Mouse (Mus musculus): ENCODE data around the gene Dohh. TPM values are rescaled to one million over a fixed set of nuclear protein-coding genes. Genes with fewer than 3 reads are reported as not detected.

The Dohh gene
- total and polyA plus RNA-seq, 3 experiments: 39.6 to 125 (median 54.3) TPM

DNA sequence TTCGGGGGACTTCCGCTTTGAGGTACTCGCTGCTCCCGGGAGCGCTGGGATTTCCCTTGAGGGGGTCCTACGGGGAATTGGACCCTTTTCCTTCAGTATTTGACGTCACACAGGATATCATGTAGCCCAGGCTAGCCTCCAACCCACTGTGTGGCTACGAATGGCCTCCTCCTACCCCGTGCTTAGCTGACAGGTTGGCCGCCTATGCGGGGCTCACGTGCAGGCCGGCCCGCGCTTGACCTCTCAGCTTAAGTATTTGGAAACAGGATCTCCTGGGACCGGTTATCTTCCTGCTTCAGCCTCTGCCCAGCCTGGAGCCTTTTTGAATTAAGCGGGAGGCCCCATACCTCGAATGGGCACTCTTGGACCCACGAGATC is 366 bp downstream of the Dohh start:
- no peak for DNase-seq

DNA sequence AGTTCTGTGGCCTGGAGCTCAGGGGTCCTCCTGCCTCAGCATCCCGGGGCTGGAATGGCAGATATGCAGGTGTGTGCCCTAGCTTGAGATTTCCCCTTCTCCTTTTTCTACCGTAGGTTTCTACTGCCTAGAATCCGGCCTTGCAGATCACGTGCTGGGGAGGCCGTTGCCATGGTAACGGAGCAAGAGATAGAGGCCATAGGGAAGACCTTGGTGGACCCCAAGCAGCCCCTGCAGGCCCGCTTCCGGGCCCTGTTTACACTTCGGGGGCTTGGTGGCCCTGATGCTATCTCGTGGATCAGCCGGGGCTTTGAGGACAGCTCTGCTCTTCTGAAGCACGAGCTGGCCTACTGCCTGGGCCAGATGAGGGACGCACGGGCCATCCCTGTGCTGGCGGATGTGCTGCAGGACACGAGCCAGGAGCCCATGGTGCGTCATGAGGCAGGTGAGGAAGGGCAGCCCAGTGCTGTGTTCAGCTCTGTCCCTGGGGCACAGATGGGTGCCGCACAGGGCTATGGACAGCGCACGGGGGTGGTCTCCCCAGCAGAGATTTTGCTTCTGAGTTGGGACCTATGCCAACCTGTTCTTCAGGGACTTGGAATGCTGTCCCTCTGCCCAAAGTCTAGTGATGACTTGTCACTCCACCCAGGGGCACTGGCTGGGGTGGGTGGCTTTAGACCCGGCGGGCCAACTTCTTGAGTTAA is 1.5 kb downstream of the Dohh start:
- DNase-seq: no peak

- no peak for DNase-seq
Measured at GRCm38 (mm10) chr10:81387716-81388115, 3.5 kb downstream of the Dohh start.

DNA sequence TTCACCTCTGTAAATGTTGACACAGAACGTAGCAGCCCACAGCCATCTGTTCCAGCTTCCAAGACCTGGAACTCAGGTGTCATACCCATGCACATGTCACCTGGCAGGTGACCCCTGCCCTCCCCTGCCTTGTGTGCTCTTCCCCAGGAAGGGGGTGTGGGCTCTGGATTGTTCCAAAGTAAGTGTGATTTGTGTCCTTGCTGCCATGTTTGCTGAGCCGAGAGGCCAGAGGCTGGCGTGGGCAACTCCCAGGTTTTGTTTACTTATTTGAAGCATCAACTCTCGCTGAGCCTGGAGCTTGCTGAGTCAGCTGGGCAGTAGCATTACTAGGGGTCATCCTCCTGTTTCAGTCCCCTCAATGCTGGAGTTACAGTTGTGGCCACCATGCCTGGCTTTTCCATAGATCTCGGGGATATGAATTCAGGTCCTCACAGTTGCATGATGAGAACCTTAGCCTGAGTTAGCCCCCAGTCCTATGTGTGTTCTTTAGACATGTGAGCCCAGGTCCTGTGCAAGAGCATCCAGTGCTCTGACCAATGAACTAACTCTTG is 4.4 kb downstream of the Dohh start, which contains the start of gene Gm48552:
Gm48552 (plus strand) TSS at position 501 of the 551 bp plus-strand sequence.
- no peak for DNase-seq

DNA sequence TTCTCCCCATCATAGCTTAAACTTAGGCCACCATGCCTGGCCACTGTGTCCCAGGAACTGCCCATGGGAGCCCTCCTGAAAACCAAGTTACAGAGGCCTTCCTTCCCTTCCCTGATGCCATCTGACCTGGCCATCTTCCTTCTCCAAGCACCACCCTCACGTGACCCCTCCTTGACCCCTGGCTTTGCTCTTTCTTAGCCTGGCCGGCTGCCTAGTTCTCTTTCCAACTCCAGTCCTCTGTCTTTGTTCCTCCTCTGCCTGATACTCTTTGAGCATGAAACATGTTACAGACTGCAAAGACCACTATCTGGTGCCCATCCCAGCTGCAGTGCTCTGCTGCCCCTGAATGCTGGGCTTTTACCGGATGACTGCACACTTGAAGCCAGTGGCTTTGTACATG is 5.1 kb downstream of the Dohh start:
- peak; percentile 73 for DNase-seq

- DNase-seq: peak; percentile 78
Measured at GRCm38 (mm10) chr10:81389801-81390677, 5.8 kb downstream of the Dohh start.

GRCm38 (mm10) chr10:81390678-81390965 is 6.4 kb downstream of the Dohh start:
- no peak for DNase-seq

- no peak for DNase-seq
Measured at GRCm38 (mm10) chr10:81392270-81392669, 8.0 kb downstream of the Dohh start.

DNA sequence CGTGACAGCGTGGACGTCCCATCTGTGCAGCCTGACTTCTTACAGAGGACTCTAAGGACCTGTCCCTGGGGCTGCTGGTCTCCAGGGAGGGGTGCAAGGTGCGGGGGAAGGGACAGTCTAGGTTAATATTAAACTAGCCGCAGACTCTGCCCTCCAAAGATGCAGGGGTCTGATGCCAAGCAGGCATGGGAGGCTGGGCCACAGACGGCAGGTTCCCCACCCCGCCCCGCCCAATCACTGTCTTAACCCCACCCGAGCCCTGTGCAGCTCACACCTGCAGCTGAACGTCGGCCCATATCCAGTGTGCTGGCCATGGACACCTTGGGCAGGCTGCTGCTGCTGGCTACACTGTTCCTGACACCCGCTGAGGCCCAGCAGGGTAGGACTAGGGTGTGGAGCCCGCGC is 8.6 kb downstream of the Dohh start, which contains the start of gene Smim24:
Smim24 (plus strand) TSS at position 271 of the 405 bp plus-strand sequence.
- no peak for DNase-seq

GRCm38 (mm10) chr10:81393456-81394063 is 9.3 kb downstream of the Dohh start:
- DNase-seq: peak; percentile 44

- DNase-seq: peak; percentile 56
Measured at GRCm38 (mm10) chr10:81395127-81395526, 10.9 kb downstream of the Dohh start.

DNA sequence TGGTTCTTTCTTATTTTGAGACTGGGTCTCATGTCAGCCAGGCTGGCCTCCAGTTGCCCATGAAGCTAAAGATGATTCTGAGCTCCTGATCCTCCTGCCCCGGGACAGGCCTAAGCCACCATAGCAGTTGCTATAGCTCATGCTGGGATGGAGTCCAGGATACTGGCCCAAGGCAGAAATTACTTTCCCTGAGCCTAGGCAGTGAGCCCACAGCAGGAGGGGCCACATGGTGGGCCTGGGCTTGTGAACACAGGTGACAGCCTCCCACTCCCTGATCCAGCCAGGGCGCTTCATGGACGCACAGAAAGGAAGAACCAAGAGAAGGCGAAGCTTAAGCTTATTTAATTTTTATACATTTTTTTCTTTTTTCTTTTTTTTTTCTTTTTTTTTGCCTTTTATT is 11.6 kb downstream of the Dohh start:
- DNase-seq: no peak

GRCm38 (mm10) chr10:81396749-81397148 is 12.5 kb downstream of the Dohh start:
- no peak for DNase-seq

- no peak for DNase-seq
Measured at GRCm38 (mm10) chr10:81399296-81399695, 15.1 kb downstream of the Dohh start.

DNA sequence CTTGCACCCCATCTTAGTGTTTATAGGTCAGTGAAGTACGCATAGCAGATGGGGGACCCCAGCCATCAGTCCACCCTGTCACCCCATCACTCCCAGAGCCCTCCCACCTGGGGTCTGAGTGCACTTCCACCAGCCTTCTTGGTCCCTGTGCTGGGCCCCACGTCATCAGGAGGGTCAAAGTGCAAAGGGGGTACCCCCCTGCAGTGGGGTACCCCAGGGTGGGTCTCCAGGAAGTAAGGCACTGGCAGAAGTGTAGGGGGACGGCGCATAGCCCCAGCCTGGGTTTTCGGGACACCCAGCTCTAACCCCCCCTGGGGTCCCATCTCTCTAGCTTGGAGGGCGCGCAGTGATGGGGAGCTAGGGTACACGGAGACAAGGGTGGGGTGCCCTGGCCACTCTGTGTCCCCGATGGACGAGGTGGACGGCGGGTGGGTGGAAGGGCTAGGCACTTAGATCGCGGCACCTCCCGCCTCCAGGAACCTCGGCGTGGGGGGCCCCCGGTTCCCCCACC is 15.6 kb downstream of the Dohh start:
- no peak for DNase-seq

DNA sequence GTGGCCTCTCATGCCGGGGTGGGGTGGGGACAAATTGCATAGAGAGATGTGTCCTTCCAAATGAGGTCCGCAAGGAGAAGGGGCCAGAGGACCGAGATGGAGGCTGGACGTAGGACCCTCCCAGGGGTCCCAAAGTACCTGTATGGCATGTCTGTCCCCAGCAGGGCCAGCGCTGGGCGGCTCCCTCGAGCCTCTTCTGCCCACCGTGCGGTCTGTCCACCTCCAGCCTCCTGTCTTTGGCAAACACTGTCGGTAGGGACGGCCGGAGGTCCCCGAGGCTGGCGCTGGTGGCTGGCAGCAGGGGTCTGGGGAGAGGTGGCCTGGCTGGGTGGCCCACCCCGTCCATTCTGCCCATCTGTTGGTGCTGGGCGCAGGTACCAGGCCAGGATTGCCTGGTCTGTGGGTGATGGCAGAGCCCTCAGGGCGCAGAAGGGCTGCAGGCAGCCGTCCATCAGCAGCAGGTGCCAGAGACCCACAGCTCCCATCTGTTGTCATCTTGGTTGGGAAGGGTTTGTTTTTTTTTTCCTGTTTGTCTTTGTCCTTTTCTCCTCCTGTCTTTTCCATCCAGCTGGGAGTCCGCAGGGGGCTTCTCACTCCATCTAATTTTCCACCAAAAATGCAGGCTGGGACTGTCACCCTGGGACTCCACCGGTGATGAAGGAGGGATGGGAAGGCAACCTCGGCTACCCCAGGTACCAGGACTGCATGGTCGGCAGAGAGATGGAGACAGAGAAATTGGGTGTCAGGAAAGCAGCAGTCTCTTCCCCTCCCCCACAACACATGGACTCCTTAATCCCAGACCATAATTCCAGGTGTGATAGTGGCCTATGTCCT is 16.4 kb downstream of the Dohh start:
- DNase-seq: no peak

- DNase-seq: no peak
Measured at GRCm38 (mm10) chr10:81401205-81401520, 16.9 kb downstream of the Dohh start.

- peak; percentile 75 for DNase-seq
Measured at GRCm38 (mm10) chr10:81401521-81402226, 17.4 kb downstream of the Dohh start.

DNA sequence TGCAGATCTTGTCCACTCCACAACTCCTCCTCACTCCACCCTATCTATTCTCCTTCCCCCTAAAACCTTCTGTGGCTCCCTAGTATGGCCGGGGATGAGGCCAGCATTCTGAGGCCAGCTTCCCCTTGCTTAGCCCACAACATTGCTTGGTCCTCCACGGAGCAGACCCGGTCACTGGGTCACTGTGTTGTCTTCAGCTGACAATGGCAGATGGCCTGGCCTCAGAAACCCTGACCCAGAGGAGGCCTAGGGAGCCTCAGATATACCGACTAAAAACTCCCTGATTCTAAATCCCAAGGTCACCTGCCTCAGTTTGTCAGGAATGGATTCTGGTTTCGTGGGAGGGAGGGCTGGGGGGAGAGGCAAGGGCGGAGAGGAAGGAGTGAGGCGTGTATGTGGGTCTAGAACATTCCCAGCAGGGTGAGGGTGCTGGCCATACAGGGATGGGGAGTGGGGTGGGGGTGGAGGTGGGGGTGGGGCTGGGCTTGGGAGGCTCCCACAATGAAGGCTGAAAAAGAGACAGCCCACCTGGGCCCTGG is 18.1 kb downstream of the Dohh start:
- DNase-seq: no peak

DNA sequence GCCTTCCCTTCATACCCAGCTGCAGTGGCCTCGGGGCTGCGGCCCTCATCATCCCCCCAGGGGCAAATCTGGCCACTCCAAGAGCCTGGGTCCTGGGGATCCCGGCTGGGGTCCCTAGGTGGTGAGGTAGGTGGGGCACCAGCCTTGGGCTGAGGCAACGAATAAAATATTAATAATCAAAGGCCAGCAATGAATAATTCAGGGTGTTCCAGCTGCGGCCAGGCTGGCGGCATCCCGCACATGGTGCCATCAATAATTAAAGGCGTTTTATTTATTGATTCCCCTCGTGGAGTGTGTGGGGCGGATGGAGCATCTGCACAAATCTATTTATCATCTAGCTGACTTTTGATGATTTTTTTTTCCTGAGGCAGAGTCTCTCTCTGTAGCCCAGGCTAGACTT is 19.3 kb downstream of the Dohh start:
- no peak for DNase-seq

GRCm38 (mm10) chr10:81404082-81404481 is 19.9 kb downstream of the Dohh start:
- no peak for DNase-seq

All from adrenal gland, adult 2 months (tissue).